Mouse (Mus musculus) inflammation-experienced regulatory T-cells, adult 6 months (primary cell): ENCODE data around the gene Poc1b. TPM values are rescaled to one million over a fixed set of nuclear protein-coding genes. Genes with fewer than 3 reads are reported as not detected.

Experiments used
- ATAC-seq: one replicate; pipeline ENCODE4 v1.8.0; 2017
- polyA plus RNA-seq, 3 experiments: library from polyadenylated mRNA; unstranded; fragments of 100-300 nt; shearing (Covaris generic); gene quantifications; one replicate each; pipeline ENCODE4 v1.2.1; 2017

Poc1b gene
- polyA plus RNA-seq, 3 experiments from 2014 or later = 6.8 to 10.9 (median 7.9) TPM

- ATAC-seq = no peak
Measured at GRCm38 (mm10) chr10:99115471-99116236, 8.8 kb downstream of the Poc1b start.

- ATAC-seq = no peak
Measured at GRCm38 (mm10) chr10:99116237-99116632, 9.4 kb downstream of the Poc1b start.

GRCm38 (mm10) chr10:99116650-99117615, 10.1 kb downstream of the Poc1b start:
- ATAC-seq = peak; percentile 65

- no peak for ATAC-seq
Measured at GRCm38 (mm10) chr10:99117876-99118275, 11.0 kb downstream of the Poc1b start.

GRCm38 (mm10) chr10:99118697-99119096, 11.9 kb downstream of the Poc1b start:
- ATAC-seq = no peak

DNA sequence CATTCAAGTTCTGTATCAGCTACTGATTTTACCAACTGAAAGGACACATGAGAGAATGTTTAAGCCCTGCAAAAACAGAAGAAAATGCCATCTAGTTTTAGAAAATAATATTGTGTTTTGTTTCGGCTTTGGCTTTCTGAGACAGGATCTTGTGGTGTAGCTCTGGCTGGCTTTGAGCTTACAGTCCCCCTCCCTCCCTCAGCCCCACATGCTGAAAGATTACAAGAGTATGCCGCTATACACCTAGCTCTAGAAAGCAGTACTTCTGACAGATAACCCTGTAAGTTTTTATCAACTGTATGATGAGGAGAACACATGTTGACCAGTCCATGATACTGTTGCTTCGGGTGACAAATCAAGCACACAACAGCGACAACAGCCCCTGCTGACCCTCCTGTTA, 12.6 kb downstream of the Poc1b start:
- no peak for ATAC-seq

DNA sequence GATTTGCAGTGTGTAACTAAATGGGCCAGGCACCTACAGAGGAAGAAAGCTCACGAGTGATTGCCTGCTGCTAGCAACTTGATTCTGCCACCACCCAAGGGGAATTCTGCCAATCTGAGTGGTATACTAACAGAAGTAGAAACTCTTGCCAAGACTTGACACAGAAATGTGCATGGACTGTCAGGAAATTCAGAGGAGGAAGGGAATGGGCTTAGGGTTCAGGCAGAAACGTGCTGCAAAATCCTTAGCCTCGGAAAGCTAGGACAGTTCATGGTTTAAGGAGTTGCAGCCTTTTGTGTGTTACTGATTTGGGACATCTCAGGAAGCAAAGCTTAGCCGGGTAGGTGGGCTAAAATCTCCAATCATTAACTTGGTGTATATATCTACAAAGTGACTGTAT, 19.4 kb downstream of the Poc1b start, which contains the start of gene Phxr2:
Phxr2 (minus strand) TSS at position 101 of the 400 bp plus-strand sequence.
- ATAC-seq = no peak

- peak; percentile 81 for ATAC-seq
Measured at GRCm38 (mm10) chr10:99126954-99127353, 20.1 kb downstream of the Poc1b start.

DNA sequence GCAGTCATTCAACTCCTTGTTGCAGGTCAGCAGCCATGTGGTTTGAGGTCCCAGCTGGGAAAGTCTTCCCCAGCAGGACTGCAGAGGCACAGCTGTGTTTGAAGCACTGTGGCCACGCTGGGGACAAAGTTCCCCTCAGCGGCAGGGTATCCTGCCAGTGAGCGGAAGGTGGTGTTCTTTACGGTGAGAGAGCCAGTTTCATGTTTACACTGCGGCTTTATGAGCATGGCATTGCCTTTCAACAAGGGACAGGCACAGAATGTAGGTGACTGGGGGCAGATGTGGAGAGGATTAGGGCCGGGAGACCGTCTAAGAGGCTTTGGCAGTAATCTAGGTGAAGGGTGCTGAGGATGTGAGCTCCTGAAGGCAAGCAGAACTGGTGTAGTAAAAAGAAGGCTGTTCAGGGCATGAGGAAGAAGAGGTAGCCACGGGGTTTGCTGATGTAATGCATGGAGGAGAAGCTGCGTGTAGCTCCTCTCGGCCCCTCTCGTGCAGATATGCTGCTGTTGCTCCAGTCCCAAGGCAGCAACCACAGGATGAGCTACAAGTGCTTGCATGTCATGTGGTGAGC, 20.9 kb downstream of the Poc1b start:
- peak; percentile 51 for ATAC-seq

DNA sequence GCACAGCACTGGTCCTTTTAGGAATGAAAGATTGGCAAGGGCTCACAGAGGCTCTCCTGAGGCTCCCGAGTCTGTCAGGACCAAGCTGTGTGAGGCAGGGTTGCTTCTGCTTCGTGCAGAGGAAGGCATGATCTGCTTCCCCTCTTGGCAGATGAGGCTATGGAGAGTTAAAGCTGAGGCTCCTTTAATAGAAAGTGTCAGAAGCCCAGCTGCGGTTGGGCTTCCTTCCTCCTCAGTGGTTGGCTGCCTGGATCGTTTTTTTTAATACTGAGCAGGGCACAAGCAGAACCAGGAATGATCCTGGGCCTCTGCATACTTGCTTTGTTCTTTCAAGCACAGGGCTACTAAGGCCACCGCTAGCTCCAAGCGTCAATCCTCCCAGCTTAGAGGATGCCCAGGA, 23.8 kb downstream of the Poc1b start:
- ATAC-seq = no peak

DNA sequence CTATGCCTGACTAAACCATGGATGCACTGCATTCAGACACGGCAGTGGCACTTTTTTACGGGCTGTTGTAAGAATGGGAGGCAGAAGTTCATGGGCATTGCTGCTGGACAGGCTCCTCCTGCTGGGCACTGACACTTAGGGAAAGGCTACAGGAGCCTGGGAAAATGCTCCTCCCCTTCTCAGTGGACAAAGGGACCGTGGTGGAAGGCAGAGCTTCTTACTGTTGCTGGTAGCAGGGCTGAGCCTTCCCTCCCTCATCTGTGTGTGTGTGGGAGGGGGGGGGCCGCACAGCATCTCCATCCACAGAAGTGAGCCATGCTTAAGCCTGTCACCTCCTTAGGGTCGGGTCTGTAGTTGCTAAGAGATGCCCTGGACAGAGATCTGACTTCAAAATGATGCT, 24.5 kb downstream of the Poc1b start:
- no peak for ATAC-seq

DNA sequence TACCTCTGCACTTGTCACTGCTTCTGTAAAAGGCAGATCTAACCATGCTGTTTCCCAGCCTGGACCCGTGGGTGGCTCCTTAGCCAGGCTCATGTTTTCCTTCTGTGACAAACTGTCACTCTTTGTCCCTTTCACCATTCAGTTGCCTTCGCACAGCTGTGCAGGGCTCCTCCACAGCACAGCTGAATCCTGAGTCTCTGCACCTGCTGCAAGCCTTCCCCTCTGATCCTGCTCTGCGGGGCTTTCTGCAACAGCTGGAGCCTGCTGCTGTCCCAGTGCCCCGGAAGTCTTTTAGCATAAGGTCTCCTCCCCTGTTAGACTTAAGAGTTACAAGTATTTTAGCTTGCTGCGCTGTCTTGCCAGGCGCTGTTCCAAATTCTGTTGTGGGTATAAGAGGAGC, 25.4 kb downstream of the Poc1b start:
- ATAC-seq = peak; percentile 30

- ATAC-seq = no peak
Measured at GRCm38 (mm10) chr10:99132595-99133272, 25.9 kb downstream of the Poc1b start.

GRCm38 (mm10) chr10:99133321-99133875, 26.6 kb downstream of the Poc1b start:
- ATAC-seq = no peak

DNA sequence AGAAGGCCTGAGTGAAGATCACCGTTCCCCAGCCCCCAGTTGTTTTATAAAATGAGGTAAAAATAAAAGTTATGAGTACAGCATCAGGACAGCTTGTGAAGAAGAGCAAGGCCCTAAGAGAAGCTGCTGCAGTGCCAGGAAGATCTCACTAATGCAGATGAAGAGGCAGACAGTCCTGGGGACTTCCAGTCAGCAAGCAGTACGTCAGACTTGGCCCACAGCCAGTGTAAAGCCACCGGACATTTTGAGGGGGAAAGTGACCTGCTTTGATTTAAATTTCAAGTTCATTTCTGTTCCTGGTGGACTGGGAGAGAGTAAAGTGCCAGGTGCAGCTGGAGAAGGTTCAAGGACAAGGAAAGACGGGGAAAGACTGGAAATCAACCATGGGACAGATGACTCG, 29.5 kb downstream of the Poc1b start:
- no peak for ATAC-seq

GRCm38 (mm10) chr10:99145611-99146010, 38.8 kb downstream of the Poc1b start:
- ATAC-seq = no peak

DNA sequence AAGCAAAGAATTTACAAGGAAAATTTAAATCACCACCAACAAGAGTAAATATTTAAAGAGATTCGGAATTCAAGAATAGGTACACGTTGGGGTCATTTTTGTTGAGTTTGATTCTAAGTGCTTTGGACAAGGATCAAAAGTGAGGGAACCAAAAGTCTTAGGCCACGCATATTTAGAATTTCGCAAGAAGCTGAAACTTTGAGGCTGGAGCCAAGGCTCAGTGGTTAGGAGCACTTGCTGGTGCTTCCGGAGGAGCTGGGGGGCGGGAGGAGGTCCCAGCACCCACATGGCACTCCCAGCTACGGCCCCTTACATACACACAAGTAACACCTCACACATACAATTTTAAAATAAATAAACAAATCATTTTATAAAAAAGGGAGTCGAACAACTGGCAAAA, 39.8 kb downstream of the Poc1b start:
- ATAC-seq = no peak

GRCm38 (mm10) chr10:99150016-99150415, 43.2 kb downstream of the Poc1b start:
- no peak for ATAC-seq

DNA sequence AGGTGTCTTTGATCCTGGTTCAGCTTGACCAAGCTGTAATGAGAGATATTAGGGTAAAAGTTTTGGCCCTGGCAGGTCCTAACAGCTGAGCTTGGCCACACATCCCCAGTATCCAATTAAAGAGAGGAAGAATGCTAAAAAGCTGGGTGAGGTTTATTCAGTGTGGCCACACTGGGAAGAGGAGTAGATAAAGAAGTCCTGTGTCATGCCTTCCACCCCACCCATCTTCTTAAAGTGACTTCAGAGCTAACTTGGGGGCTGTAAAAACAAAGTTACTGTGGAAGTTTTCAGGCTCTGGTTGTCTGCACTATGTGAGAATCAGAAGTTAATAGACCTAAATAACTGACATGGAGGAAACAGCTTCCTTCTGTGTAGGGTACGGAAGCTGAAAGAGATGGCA, 44.7 kb downstream of the Poc1b start:
- ATAC-seq = no peak

GRCm38 (mm10) chr10:99152063-99152462, 45.2 kb downstream of the Poc1b start:
- ATAC-seq = no peak

DNA sequence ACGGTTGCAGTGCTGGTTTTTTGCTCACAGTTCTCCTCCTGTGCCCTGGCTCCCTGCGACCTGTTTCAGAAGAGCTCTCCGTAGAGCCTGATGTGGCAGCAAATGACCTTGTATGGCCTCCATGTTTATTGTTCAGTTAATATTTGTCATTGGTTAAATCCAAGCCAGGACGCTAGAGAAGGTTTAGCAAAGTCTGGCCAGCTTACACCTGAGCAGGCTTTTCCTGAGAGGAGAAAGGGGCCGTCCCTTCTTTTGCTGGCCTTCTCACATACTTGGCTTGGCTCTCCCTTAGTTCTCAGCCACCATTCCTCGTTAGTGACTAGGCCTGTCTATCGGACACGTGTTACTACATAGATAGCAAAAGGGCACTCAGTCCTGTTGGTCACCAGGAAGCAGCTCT, 47.8 kb downstream of the Poc1b start:
- ATAC-seq = no peak

GRCm38 (mm10) chr10:99156808-99157207, 50.0 kb downstream of the Poc1b start:
- no peak for ATAC-seq
